In genomic region chr17:32895421-32895820, GRCm38 (mm10) we compare ENCODE assay signal across 24 mouse cellular contexts. TPM values are rescaled to one million over a fixed set of nuclear protein-coding genes. Genes with fewer than 3 reads are reported as not detected.
DNase-seq lines count a peak whose midpoint lies in the region; ATAC-seq and TF ChIP-seq lines count a peak whose summit lies in the region.
"Had no signal": no experiment of that assay in that cellular context is flagged by ENCODE, and none has a peak within 500 bp of the region (broad histone marks: within the 10 kb centered on the region; RNA-seq: fewer than 3 reads in every experiment).

No protein-coding gene starts in this region.

- no peaks in the 10 kb centered on the region for H3K27me3 ChIP-seq in splenic B cell, adult 2 months (ENCODE audit: control insufficient read depth, insufficient read depth, low read length, poor library complexity, severe bottlenecking)
- H3K27me3 ChIP-seq: embryonic facial prominence, embryonic 12.5 days; forebrain, embryonic 15.5 days; hindbrain, embryonic 15.5 days had no signal

- DNase-seq in CD4-positive, CD25-positive, alpha-beta regulatory T cell, adult 2 months (ENCODE audit: low read depth, low spot score): peak; percentile 52
- DNase-seq in A20 (ENCODE audit: low read depth, low spot score): peak; percentile 91
- DNase-seq in ES-E14 (ENCODE audit: low read depth, low spot score): no peak
- DNase-seq in splenic B cell, adult 2 months (ENCODE audit: low read depth, low spot score): peak; percentile 73
- no peak for DNase-seq in kidney, postnatal 25 days
- no peak for DNase-seq in left cerebral cortex, adult 11 months (ENCODE audit: low spot score)
- DNase-seq: adrenal gland, postnatal 10 days; cerebellum, adult 11 months; cerebellum, adult 8-10 months; cerebellum, postnatal 14 days; embryo, embryonic 11 days; gastrocnemius, postnatal 14 days; heart, postnatal 36 days; kidney, adult 11 months had no signal

- in situ Hi-C loops in ES-E14 (cut with MboI; ENCODE audit: low sequenced_read_pairs in 2 of 2, unreplicated experiment in 2 of 2): no loop called here

- 0 out of 2 replicates have a peak overlapping the region, but pooled peaks have one; percentile 21 for H3K9ac ChIP-seq in ES-E14 (ENCODE audit: insufficient read depth, low read depth, low read length, poor library complexity, severe bottlenecking)
- H3K9ac ChIP-seq: embryonic facial prominence, embryonic 12.5 days; forebrain, embryonic 15.5 days; heart, embryonic 13.5 days; hindbrain, embryonic 15.5 days had no signal

- peak overlapping the region in 1 of 2 experiments; percentile 13; a peak in 2 of 4 replicates for H3K4me3 ChIP-seq in ES-E14 (ENCODE audit: insufficient read depth in 1 of 2, low read depth in 1 of 2, low read length in 2 of 2, poor library complexity in 1 of 2, severe bottlenecking in 1 of 2)
- H3K4me3 ChIP-seq: embryonic facial prominence, embryonic 12.5 days; forebrain, embryonic 15.5 days; heart, embryonic 13.5 days; hindbrain, embryonic 15.5 days had no signal

- peak overlapping the region; percentile 16; the same call in 1 of the 2 replicates for H3K27ac ChIP-seq in ES-E14 (ENCODE audit: insufficient read depth, low read depth, low read length, poor library complexity, severe bottlenecking)
- H3K27ac ChIP-seq: embryonic facial prominence, embryonic 12.5 days; forebrain, embryonic 15.5 days; heart, embryonic 13.5 days; hindbrain, embryonic 15.5 days had no signal

- no peaks in the 10 kb centered on the region for H3K9me3 ChIP-seq in ES-E14 (ENCODE audit: control insufficient read depth, insufficient read depth, low read depth, low read length)
- H3K9me3 ChIP-seq: embryonic facial prominence, embryonic 12.5 days; forebrain, embryonic 15.5 days; heart, embryonic 13.5 days; hindbrain, embryonic 15.5 days had no signal

- no peaks in the 10 kb centered on the region for H3K36me3 ChIP-seq in ES-E14 (ENCODE audit: control insufficient read depth, insufficient read depth, low read length, poor library complexity, severe bottlenecking)
- no peaks in the 10 kb centered on the region for H3K36me3 ChIP-seq in splenic B cell, adult 2 months (ENCODE audit: control insufficient read depth, insufficient read depth, low read length, poor library complexity, severe bottlenecking)
- H3K36me3 ChIP-seq: embryonic facial prominence, embryonic 12.5 days; forebrain, embryonic 15.5 days; heart, embryonic 13.5 days; hindbrain, embryonic 15.5 days had no signal

- no peak for ATAC-seq in CD4-positive, CD25-positive, alpha-beta regulatory T cell, adult 4 months
- ATAC-seq: forebrain, embryonic 15.5 days; inflammation-experienced regulatory T-cells, adult 6 months had no signal

- H3K4me1 ChIP-seq in ES-E14 (ENCODE audit: control insufficient read depth in 2 of 2, insufficient read depth in 2 of 2, low read length in 2 of 2, poor library complexity in 1 of 2): peaks cover 6 to 12% of the 10 kb centered on the region in 2 experiments; a peak in 2 of 4 replicates

TF ChIP-seq in ES-E14, 5 proteins besides CTCF, POLR2A, EP300 and RAD21:
- TF ChIP-seq ZNF384 (IDR thresholded peaks at IDR 0.05; ENCODE audit: low read depth, low read length): no peak
- no peak for TF ChIP-seq CHD2 (IDR thresholded peaks at IDR 0.05; ENCODE audit: low read depth, low read length)
- TF ChIP-seq MAFK (IDR thresholded peaks at IDR 0.05; ENCODE audit: insufficient read depth, low read depth, low read length): no peak
TF ChIP-seq in ES-E14: peak in this region for 0.

RNA-seq across cellular contexts. Expression of gene Zfp870, which starts 4.0 kb away (rescaled TPM):
- polyA plus RNA-seq in CD4-positive, CD25-positive, alpha-beta regulatory T cell, adult 4 months (2017; shearing (Covaris generic)): 10 to 100 TPM; 11.6 to 13.8 TPM
- 9.5 and 9.9 TPM in 2 replicates for total RNA-seq in ES-E14 (2012; rRNA removed)

RNA-seq across cellular contexts. Expression of gene Cyp4f14, which starts 21.7 kb away (rescaled TPM):
- polyA plus RNA-seq in CD4-positive, CD25-positive, alpha-beta regulatory T cell, adult 4 months (2017; shearing (Covaris generic)): not detected
- 0.32 and 0.58 TPM in 2 replicates for total RNA-seq in ES-E14 (2012; rRNA removed)
- total RNA-seq: common myeloid progenitor, adult 5-6 weeks; heart, postnatal 36 days had no signal
- polyA plus RNA-seq: embryonic facial prominence, embryonic 12.5 days; forebrain, embryonic 11.5 days; heart, embryonic 13.5 days; heart, postnatal 0 days; hindbrain, embryonic 11.5 days; hindbrain, embryonic 15.5 days; inflammation-experienced regulatory T-cells, adult 6 months had no signal

RNA-seq across cellular contexts. Expression of gene Cyp4f13, which starts 51.8 kb away (rescaled TPM):
- 10 to 100 TPM; 43.6 to 81.3 TPM for polyA plus RNA-seq in CD4-positive, CD25-positive, alpha-beta regulatory T cell, adult 4 months (2017; shearing (Covaris generic))
- total RNA-seq in ES-E14 (2012; rRNA removed): 15.2 and 28.9 TPM in 2 replicates

Comparison
In these comparisons a context has a peak if more than half of its experiments do, and no peak if none do; other contexts are left out.
1. DNase-seq: peak in CD4-positive, CD25-positive, alpha-beta regulatory T cell, adult 2 months (single experiment), A20 (single experiment) and splenic B cell, adult 2 months (single experiment); none in ES-E14 (single experiment), kidney, postnatal 25 days (0 of 2) and left cerebral cortex, adult 11 months (single experiment).